Mouse (Mus musculus) liver, adult 2 months (tissue): Measurements from ENCODE around the gene Anapc15. TPM values are rescaled to one million over a fixed set of nuclear protein-coding genes. Genes with fewer than 3 reads are reported as not detected.

Experiments
- DNase-seq: peaks from one replicate; pipeline ENCODE4 v3.0.0-alpha.2; 2011; ENCODE audit warnings: low read depth, low spot score; ENCODE audit errors: extremely low read depth
- H3K27ac ChIP-seq: fragments of 200-500 bp; replicated peaks from 2 replicates; pipeline ENCODE4 v1.5.1; 2012; ENCODE audit warnings: low read depth, mild to moderate bottlenecking, control low read depth, inconsistent platforms, low read length; ENCODE audit not compliant: insufficient read depth
- H3K27me3 ChIP-seq: fragments of 200-500 bp; 2 replicates; pipeline ENCODE4 v1.6.1; 2012; ENCODE audit warnings: mild to moderate bottlenecking, moderate library complexity, low read length, inconsistent platforms; ENCODE audit not compliant: control insufficient read depth, insufficient read depth
- H3K36me3 ChIP-seq: fragments of 200-500 bp; 2 replicates; pipeline ENCODE4 v1.6.1; 2012; ENCODE audit warnings: low read length, inconsistent platforms; ENCODE audit not compliant: control insufficient read depth, insufficient read depth
- H3K4me1 ChIP-seq: fragments of 200-500 bp; 2 replicates; pipeline ENCODE4 v1.6.1; 2011; ENCODE audit warnings: low read length; ENCODE audit not compliant: control insufficient read depth, insufficient read depth
- H3K4me3 ChIP-seq: fragments of 200-500 bp; 2 replicates; pipeline ENCODE4 v1.5.1; 2011; ENCODE audit warnings: low read depth, mild to moderate bottlenecking, control low read depth, low read length, moderate library complexity; ENCODE audit not compliant: insufficient read depth
- H3K79me2 ChIP-seq: fragments of 200-500 bp; 2 replicates; pipeline ENCODE4 v1.6.1; 2012; ENCODE audit warnings: inconsistent platforms, mild to moderate bottlenecking, low read length, moderate library complexity; ENCODE audit not compliant: control insufficient read depth, insufficient read depth
- H3K9ac ChIP-seq: fragments of 200-500 bp; 2 replicates; pipeline ENCODE4 v1.6.1; 2012; ENCODE audit warnings: low read depth, mild to moderate bottlenecking, control low read depth, inconsistent platforms, low read length
- CTCF ChIP-seq: fragments of 200-500 bp; IDR thresholded peaks from 2 replicates; pipeline ENCODE4 v1.5.1; 2011; ENCODE audit warnings: low read depth, low read length, control low read depth
- POLR2A ChIP-seq: fragments of 200-500 bp; IDR thresholded peaks from 2 replicates; pipeline ENCODE4 v1.6.1; 2011; ENCODE audit warnings: low read length, control low read depth; ENCODE audit not compliant: insufficient read depth; ENCODE audit errors: extremely low read depth
- WGBS: fragments of 180-500 bp; shearing (Covaris S2); methylation state at CpG from one replicate; pipeline ENCODE4 v1.1.7; 2018; 5-methylcytosine and 5-hydroxymethylcytosine counted together
- polyA plus RNA-seq: library from polyadenylated mRNA; depleted of rRNA; stranded (reverse); fragments of >200 nt; gene quantifications from 2 replicates; pipeline ENCODE4 v1.2.3, GENCODE M21; 2012
- total RNA-seq: library from RNA; depleted of rRNA; stranded (reverse); fragments of >200 nt; gene quantifications from 2 replicates; pipeline ENCODE4 v1.2.3, GENCODE M21; 2014

The Anapc15 gene
- total and polyA plus RNA-seq, 2 experiments = 16.6 to 31.8 TPM

GRCm38 (mm10) chr7:101867482-101867881 lies 4.0 kb downstream of the Anapc15 start:
- H3K27me3 ChIP-seq = no peaks in the 10 kb centered on the region
- H3K79me2 ChIP-seq = no peaks in the 10 kb centered on the region
- WGBS = 94% methylated on average over 4 of the region's 4 CpGs
- no peak overlapping the region for H3K27ac ChIP-seq
- no peak for TF ChIP-seq POLR2A
- TF ChIP-seq CTCF = no peak
- no peaks in the 10 kb centered on the region for H3K4me1 ChIP-seq
- DNase-seq = no peak
- no peak overlapping the region for H3K4me3 ChIP-seq
- no peak overlapping the region for H3K9ac ChIP-seq
- no peaks in the 10 kb centered on the region for H3K36me3 ChIP-seq

DNA sequence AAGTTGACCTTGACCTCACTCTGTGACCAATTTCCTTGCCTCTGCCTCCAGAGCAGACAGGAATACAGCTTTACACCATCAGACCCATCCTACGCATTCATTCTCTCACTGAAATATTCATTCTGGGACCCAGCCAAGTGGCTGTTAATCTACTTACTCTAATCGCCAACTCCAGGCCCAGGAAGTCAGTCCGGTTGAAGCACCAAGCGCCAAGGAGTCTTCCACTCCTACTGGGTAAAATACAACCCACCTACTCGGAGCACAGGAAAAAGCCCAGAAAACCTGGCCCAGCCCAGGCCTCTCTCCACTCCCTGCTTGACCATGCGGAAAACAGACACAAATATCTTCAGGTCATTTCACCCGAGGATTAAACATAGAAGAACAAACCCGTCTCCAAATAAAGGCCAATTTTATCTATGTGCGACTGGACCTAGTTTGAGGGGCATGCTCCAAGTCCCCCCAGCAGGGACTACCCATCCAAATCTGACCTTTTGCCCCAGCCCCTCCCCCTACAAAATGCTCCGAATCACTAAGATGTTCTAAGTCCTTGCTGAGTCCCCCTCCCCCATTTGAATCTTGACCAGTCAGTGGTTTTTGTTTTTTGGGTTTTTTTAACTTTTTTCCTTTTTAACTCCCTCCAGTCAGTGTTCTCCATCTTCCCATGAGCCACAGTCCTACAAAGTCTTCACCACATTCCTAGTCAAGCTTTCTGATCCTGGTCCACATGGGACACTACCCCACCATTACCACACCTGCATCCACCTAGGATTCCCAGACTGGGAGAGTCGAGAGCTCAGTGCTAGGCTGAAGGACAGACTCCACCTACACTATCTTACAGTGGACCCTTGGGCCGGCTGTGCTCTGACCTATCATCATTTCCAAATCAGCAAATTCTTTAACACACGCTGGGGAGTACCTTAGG lies 5.0 kb downstream of the Anapc15 start:
- no peak overlapping the region for H3K27ac ChIP-seq
- no peak for DNase-seq

GRCm38 (mm10) chr7:101869163-101869500 lies 5.6 kb downstream of the Anapc15 start:
- 87% methylated on average over 7 of the region's 7 CpGs for WGBS
- H3K9ac ChIP-seq = no peak overlapping the region
- no peaks in the 10 kb centered on the region for H3K36me3 ChIP-seq
- TF ChIP-seq CTCF (no peak), POLR2A (no peak)
- H3K27me3 ChIP-seq = no peaks in the 10 kb centered on the region
- H3K27ac ChIP-seq = no peak overlapping the region
- DNase-seq = no peak
- no peaks in the 10 kb centered on the region for H3K79me2 ChIP-seq
- no peaks in the 10 kb centered on the region for H3K4me1 ChIP-seq
- no peak overlapping the region for H3K4me3 ChIP-seq

More for the DNA sequence above, 5.0 kb downstream of the Anapc15 start:
- Histone ChIP-seq H3K4me3 (no peak overlapping the region), H3K27me3 (no peaks in the 10 kb centered on the region), H3K9ac (no peak overlapping the region), H3K4me1 (no peaks in the 10 kb centered on the region), H3K79me2 (no peaks in the 10 kb centered on the region), H3K36me3 (no peaks in the 10 kb centered on the region)
- WGBS = 79% methylated on average over 13 of the region's 13 CpGs
- TF ChIP-seq CTCF (no peak), POLR2A (no peak)

GRCm38 (mm10) chr7:101870629-101871028 lies 7.1 kb downstream of the Anapc15 start, which contains the start of gene Folr1:
TSS of gene Folr1 (minus strand) at chr7:101870788.
- H3K27ac ChIP-seq = peak within 1 kb of the TSS; percentile 54
- TF ChIP-seq CTCF (no peak), POLR2A (no peak)
- peak within 1 kb of the TSS; percentile 29 for H3K9ac ChIP-seq
- peak within 1 kb of the TSS; percentile 3 for H3K4me3 ChIP-seq
- no peak for DNase-seq
- H3K36me3 ChIP-seq = no peaks in the 10 kb centered on the region
- WGBS = 61% methylated on average over 2 of the region's 2 CpGs
- H3K79me2 ChIP-seq = no peaks in the 10 kb centered on the region
- no peaks in the 10 kb centered on the region for H3K4me1 ChIP-seq
- no peaks in the 10 kb centered on the region for H3K27me3 ChIP-seq

DNA sequence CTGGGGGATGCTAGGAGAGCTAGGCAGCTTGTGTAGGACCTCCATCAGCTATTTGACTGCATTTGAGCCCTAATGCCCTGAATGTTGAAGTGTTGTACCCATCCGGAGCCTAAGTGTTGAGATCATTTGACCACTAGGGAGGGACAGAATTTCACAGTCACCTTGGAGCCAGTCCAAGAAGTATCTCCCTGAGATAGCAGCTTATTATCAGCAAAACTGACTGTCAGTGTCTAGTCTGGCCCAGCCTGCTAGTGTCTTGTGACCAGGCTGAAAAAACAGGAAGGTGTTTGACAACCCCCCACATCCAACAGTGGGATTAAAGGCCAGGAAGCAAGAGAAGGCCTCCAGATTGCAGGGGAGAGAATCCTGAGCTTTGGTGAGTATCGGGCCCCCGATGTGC lies 7.8 kb downstream of the Anapc15 start:
- Histone ChIP-seq H3K4me1 (no peaks in the 10 kb centered on the region), H3K79me2 (no peaks in the 10 kb centered on the region), H3K27ac (peak overlapping the region; percentile 54), H3K27me3 (no peaks in the 10 kb centered on the region), H3K36me3 (no peaks in the 10 kb centered on the region), H3K4me3 (peak overlapping the region; percentile 3), H3K9ac (peak overlapping the region; percentile 29)
- WGBS = 60% methylated on average over 3 of the region's 3 CpGs
- no peak for TF ChIP-seq POLR2A
- TF ChIP-seq CTCF = no peak
- peak; percentile 43 for DNase-seq

- TF ChIP-seq POLR2A = no peak
- TF ChIP-seq CTCF = no peak
- Histone ChIP-seq H3K27ac (no peak overlapping the region), H3K4me1 (no peaks in the 10 kb centered on the region), H3K79me2 (no peaks in the 10 kb centered on the region), H3K9ac (no peak overlapping the region), H3K4me3 (no peak overlapping the region), H3K36me3 (no peaks in the 10 kb centered on the region), H3K27me3 (no peaks in the 10 kb centered on the region)
- 97% methylated on average over 1 of the region's 1 CpGs for WGBS
- DNase-seq = no peak
Measured at GRCm38 (mm10) chr7:101875978-101876377, 12.5 kb downstream of the Anapc15 start.
